Comparison of ENCODE assay signal across 7 mouse cellular contexts in genomic region chr7:25187662-25188650, GRCm38 (mm10). TPM values are rescaled to one million over a fixed set of nuclear protein-coding genes. Genes with fewer than 3 reads are reported as not detected.
DNase-seq lines count a peak whose midpoint lies in the region; ATAC-seq lines count a peak whose summit lies in the region.

No protein-coding gene starts in this region.

- H3K9ac ChIP-seq in midbrain, embryonic 14.5 days (replicated peaks; ENCODE audit: low read length) = no peak overlapping the region

- peaks cover 29% of the 10 kb centered on the region for H3K27me3 ChIP-seq in embryonic facial prominence, embryonic 10.5 days (replicated peaks; ENCODE audit: low read depth, poor library complexity, severe bottlenecking)
- peaks cover 30% of the 10 kb centered on the region for H3K27me3 ChIP-seq in limb, embryonic 10.5 days (ENCODE audit: low read depth, poor library complexity, severe bottlenecking)
- peaks cover 8% of the 10 kb centered on the region; the same call in 1 of the 2 replicates for H3K27me3 ChIP-seq in midbrain, embryonic 14.5 days (ENCODE audit: control insufficient read depth, insufficient read depth, low read length)

- peaks cover 3% of the 10 kb centered on the region; the same call in 1 of the 2 replicates for H3K4me1 ChIP-seq in embryonic facial prominence, embryonic 10.5 days
- peaks cover 5% of the 10 kb centered on the region; the same call in 1 of the 2 replicates for H3K4me1 ChIP-seq in limb, embryonic 10.5 days
- no peaks in the 10 kb centered on the region for H3K4me1 ChIP-seq in midbrain, embryonic 14.5 days (ENCODE audit: control insufficient read depth, insufficient read depth, low read length)

- no peak overlapping the region for H3K4me3 ChIP-seq in embryonic facial prominence, embryonic 10.5 days
- H3K4me3 ChIP-seq in limb, embryonic 10.5 days = no peak overlapping the region
- no peak overlapping the region for H3K4me3 ChIP-seq in midbrain, embryonic 14.5 days (replicated peaks; ENCODE audit: low read depth, low read length)

- 28% methylated on average over 21 of the region's 21 CpGs for WGBS in embryonic facial prominence, embryonic 10.5 days
- WGBS in limb, embryonic 10.5 days = 22% methylated on average over 21 of the region's 21 CpGs
- 32% methylated on average over 21 of the region's 21 CpGs for WGBS in midbrain, embryonic 14.5 days

- no peaks in the 10 kb centered on the region for H3K9me3 ChIP-seq in embryonic facial prominence, embryonic 10.5 days
- no peaks in the 10 kb centered on the region for H3K9me3 ChIP-seq in limb, embryonic 10.5 days (replicated peaks)
- H3K9me3 ChIP-seq in midbrain, embryonic 14.5 days (ENCODE audit: control insufficient read depth, low read length) = no peaks in the 10 kb centered on the region

- ATAC-seq in midbrain, embryonic 14.5 days (ENCODE audit: low FRiP score, low TSS enrichment) = peak; percentile 85

- no peak overlapping the region for H3K4me2 ChIP-seq in midbrain, embryonic 14.5 days (ENCODE audit: low read length)

- DNase-seq in adrenal gland, adult 8-10 months = peak; percentile 69
- peak; percentile 92 for DNase-seq in embryonic facial prominence, embryonic 10.5 days (ENCODE audit: low spot score)
- peak; percentile 83 to 93 for DNase-seq in heart, adult 18-20 months
- peak; percentile 84 for DNase-seq in kidney, adult 18-20 months
- DNase-seq in limb, embryonic 10.5 days (ENCODE audit: low spot score) = peak; percentile 97
- peak; percentile 94 for DNase-seq in midbrain, embryonic 14.5 days
- DNase-seq in spleen, adult 12 weeks (ENCODE audit: low spot score) = peak; percentile 77

- H3K36me3 ChIP-seq in embryonic facial prominence, embryonic 10.5 days (replicated peaks) = no peaks in the 10 kb centered on the region
- H3K36me3 ChIP-seq in limb, embryonic 10.5 days = no peaks in the 10 kb centered on the region
- no peaks in the 10 kb centered on the region for H3K36me3 ChIP-seq in midbrain, embryonic 14.5 days (ENCODE audit: control insufficient read depth, insufficient read depth, low read length)

- H3K27ac ChIP-seq in embryonic facial prominence, embryonic 10.5 days (replicated peaks) = no peak overlapping the region
- H3K27ac ChIP-seq in limb, embryonic 10.5 days = no peak overlapping the region
- H3K27ac ChIP-seq in midbrain, embryonic 14.5 days (replicated peaks; ENCODE audit: low read depth, low read length) = no peak overlapping the region

RNA-seq across cellular contexts. Expression of gene Pou2f2, which starts 8.4 kb away (rescaled TPM):
- 1 to 10 TPM in 3 of 4 experiments, under 1 TPM in 1; 0.90 to 3.5 (median 1.7) TPM for total RNA-seq in adrenal gland, adult 8-10 months (2022)
- 4.9 and 6.2 TPM in 2 replicates for polyA plus RNA-seq in embryonic facial prominence, embryonic 10.5 days (2016; fragmentation: Nextera tagmentation; extraction: Ambion mirVana)
- 1 to 10 TPM in 1 of 2 experiments, under 1 TPM in 1; 0.25 to 1.5 TPM for total RNA-seq in heart, adult 18-20 months (2021)
- 3.3 and 4.1 TPM in 2 replicates for polyA plus RNA-seq in limb, embryonic 10.5 days (2016; fragmentation: Nextera tagmentation; extraction: Ambion mirVana)
- 40.6 and 46.7 TPM in 2 replicates for polyA plus RNA-seq in midbrain, embryonic 14.5 days (2014; fragmentation: Nextera tagmentation; extraction: Ambion mirVana)

RNA-seq across cellular contexts. Expression of gene Dedd2, which starts 32.5 kb away (rescaled TPM):
- total RNA-seq in adrenal gland, adult 8-10 months (2022) = 10 to 100 TPM; 15.6 to 22.2 (median 19.1) TPM
- polyA plus RNA-seq in embryonic facial prominence, embryonic 10.5 days (2016; fragmentation: Nextera tagmentation; extraction: Ambion mirVana) = 11.3 and 12.0 TPM in 2 replicates
- 10 to 100 TPM; 19.6 to 19.9 TPM for total RNA-seq in heart, adult 18-20 months (2021)
- polyA plus RNA-seq in limb, embryonic 10.5 days (2016; fragmentation: Nextera tagmentation; extraction: Ambion mirVana) = 10.5 and 11.5 TPM in 2 replicates
- 15.7 and 15.9 TPM in 2 replicates for polyA plus RNA-seq in midbrain, embryonic 14.5 days (2014; fragmentation: Nextera tagmentation; extraction: Ambion mirVana)

RNA-seq across cellular contexts. Expression of gene Zfp526, which starts 33.3 kb away (rescaled TPM):
- 10 to 100 TPM; 11.7 to 16.1 (median 14.2) TPM for total RNA-seq in adrenal gland, adult 8-10 months (2022)
- polyA plus RNA-seq in embryonic facial prominence, embryonic 10.5 days (2016; fragmentation: Nextera tagmentation; extraction: Ambion mirVana) = 2.7 and 3.3 TPM in 2 replicates
- 1 to 10 TPM; 6.3 to 7.4 TPM for total RNA-seq in heart, adult 18-20 months (2021)
- polyA plus RNA-seq in limb, embryonic 10.5 days (2016; fragmentation: Nextera tagmentation; extraction: Ambion mirVana) = 3.1 and 3.3 TPM in 2 replicates
- polyA plus RNA-seq in midbrain, embryonic 14.5 days (2014; fragmentation: Nextera tagmentation; extraction: Ambion mirVana) = 2.5 TPM in 2 replicates

RNA-seq across cellular contexts. Expression of gene Gsk3a, which starts 49.7 kb away (rescaled TPM):
- total RNA-seq in adrenal gland, adult 8-10 months (2022) = 100 to 1,000 TPM in 3 of 4 experiments, 10 to 100 TPM in 1; 99.2 to 107 (median 104) TPM
- 10.6 and 10.7 TPM in 2 replicates for polyA plus RNA-seq in embryonic facial prominence, embryonic 10.5 days (2016; fragmentation: Nextera tagmentation; extraction: Ambion mirVana)
- 10 to 100 TPM; 61.4 to 68.5 TPM for total RNA-seq in heart, adult 18-20 months (2021)
- 11.7 and 12.0 TPM in 2 replicates for polyA plus RNA-seq in limb, embryonic 10.5 days (2016; fragmentation: Nextera tagmentation; extraction: Ambion mirVana)
- 20.7 and 26.0 TPM in 2 replicates for polyA plus RNA-seq in midbrain, embryonic 14.5 days (2014; fragmentation: Nextera tagmentation; extraction: Ambion mirVana)
